Mouse (Mus musculus): ENCODE results near the gene Ankrd42.

DNA sequence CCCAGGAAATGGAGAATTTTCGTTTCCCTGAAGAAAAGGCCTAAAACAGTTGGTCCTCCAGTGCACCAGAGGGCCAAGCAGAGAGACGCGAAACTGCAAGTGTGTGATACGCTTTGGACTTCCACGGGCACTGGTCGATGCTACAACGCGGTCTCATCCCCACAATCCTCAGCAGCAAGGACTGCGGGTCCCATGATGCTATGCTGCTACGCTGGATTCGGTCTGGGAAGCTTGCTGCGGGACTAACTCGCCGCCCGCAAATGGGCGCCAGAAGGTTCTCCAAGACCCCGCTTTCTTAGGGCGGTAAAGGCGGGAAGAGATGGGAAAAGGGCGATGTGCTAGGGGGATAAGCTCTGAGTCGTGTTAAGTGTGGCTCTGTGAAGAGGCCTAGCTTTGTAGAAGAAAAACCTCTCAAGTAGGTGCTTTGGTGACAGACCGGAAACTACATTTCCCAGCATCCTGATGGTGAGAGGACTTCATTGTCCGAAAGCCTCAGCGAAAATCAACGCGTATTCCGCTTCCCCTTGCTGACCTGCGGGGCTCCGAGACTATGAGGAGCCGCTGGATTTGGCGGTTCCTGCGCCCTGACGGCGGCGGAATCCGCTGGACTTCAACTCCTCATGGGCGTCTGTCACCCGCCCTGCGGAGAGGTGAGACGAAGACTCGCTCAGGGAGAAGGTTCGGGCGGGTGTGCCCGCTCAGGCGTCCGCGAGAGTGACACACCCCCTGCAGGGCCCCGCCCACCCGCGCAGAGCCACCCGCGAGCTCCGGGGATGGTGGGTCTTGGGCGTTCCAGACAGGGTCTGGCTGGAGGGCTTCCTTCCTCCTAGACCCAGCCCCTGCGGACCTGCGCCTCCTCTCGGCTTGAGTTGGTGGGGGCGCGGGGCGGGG, 75.7 kb downstream of the Ankrd42 start, which contains the start of gene Ccdc90b:
- TF ChIP-seq CTCF (IDR thresholded peaks at IDR 0.05; ENCODE audit: low read depth, low read length) (no peak), POLR2A (IDR thresholded peaks at IDR 0.05; ENCODE audit: borderline replicate concordance, low read depth, low read length) (no peak)
